Mouse (Mus musculus) intestine, embryonic 14.5 days (tissue): ENCODE results near the gene Capn11. TPM values are rescaled to one million over a fixed set of nuclear protein-coding genes. Genes with fewer than 3 reads are reported as not detected.

Experiments used
- ATAC-seq: fragments of 200-750 bp; cut with Nextera tagmentation; replicated peaks from 2 replicates; pipeline ENCODE4 v1.8.0; 2017; ENCODE audit warnings: low read depth, moderate number of reproducible peaks, moderate TSS enrichment, moderate library complexity; ENCODE audit not compliant: low FRiP score, low TSS enrichment
- DNase-seq: peaks from one replicate; pipeline ENCODE4 v3.0.0-alpha.2; 2018; ENCODE audit warnings: low spot score
- H3K27ac ChIP-seq: fragments of 300-500 bp; sonication (generic); 2 replicates; pipeline ENCODE4 v1.5.1; 2014; ENCODE audit warnings: low read depth, mild to moderate bottlenecking, control low read depth
- H3K27me3 ChIP-seq: fragments of 300-500 bp; sonication (generic); replicated peaks from 2 replicates; pipeline ENCODE4 v1.6.1; 2014; ENCODE audit warnings: low read length, control low read depth; ENCODE audit not compliant: control insufficient read depth, insufficient read depth
- H3K36me3 ChIP-seq: fragments of 300-500 bp; sonication (generic); 2 replicates; pipeline ENCODE4 v1.6.1; 2014; ENCODE audit warnings: low read length, control low read depth; ENCODE audit not compliant: control insufficient read depth, insufficient read depth
- H3K4me1 ChIP-seq: fragments of 300-500 bp; sonication (generic); replicated peaks from 2 replicates; pipeline ENCODE4 v1.6.1; 2014; ENCODE audit warnings: low read length, control low read depth, mixed read lengths; ENCODE audit not compliant: control insufficient read depth, insufficient read depth
- H3K4me2 ChIP-seq: fragments of 300-500 bp; sonication (generic); 2 replicates; pipeline ENCODE4 v1.6.1; 2014; ENCODE audit warnings: low read length
- H3K4me3 ChIP-seq: fragments of 300-500 bp; sonication (generic); 2 replicates; pipeline ENCODE4 v1.5.1; 2014; ENCODE audit warnings: low read depth, low read length, control low read depth, mixed read lengths
- H3K9ac ChIP-seq: fragments of 300-500 bp; sonication (generic); 2 replicates; pipeline ENCODE4 v1.6.1; 2014; ENCODE audit warnings: mild to moderate bottlenecking, low read length
- H3K9me3 ChIP-seq: fragments of 300-500 bp; sonication (generic); 2 replicates; pipeline ENCODE4 v1.6.1; 2016; ENCODE audit warnings: low read length, control low read depth; ENCODE audit not compliant: control insufficient read depth
- WGBS: fragments of 180-500 bp; shearing (Covaris S2); extraction: QIAGEN DNeasy Blood & Tissue Kit; methylation state at CpG from one replicate; pipeline ENCODE4 v1.1.7; 2014; 5-methylcytosine and 5-hydroxymethylcytosine counted together
- polyA plus RNA-seq: library from polyadenylated mRNA; unstranded; fragments of >200 nt; fragmentation: Nextera tagmentation; extraction: Ambion mirVana; gene quantifications from 2 replicates; pipeline ENCODE4 v1.2.1, GENCODE M21; 2014

The Capn11 gene
- polyA plus RNA-seq, 1 experiment from 2014 or later: not detected

- H3K27ac ChIP-seq: no peak overlapping the region
- WGBS: 94% methylated on average over 2 of the region's 2 CpGs
- ATAC-seq (no peak), DNase-seq (no peak)
- no peaks in the 10 kb centered on the region for H3K27me3 ChIP-seq
- no peak overlapping the region for H3K4me2 ChIP-seq
- peaks cover 90% of the 10 kb centered on the region for H3K36me3 ChIP-seq
- no peak overlapping the region for H3K9ac ChIP-seq
- H3K4me3 ChIP-seq: no peak overlapping the region
- no peaks in the 10 kb centered on the region for H3K4me1 ChIP-seq
- no peaks in the 10 kb centered on the region for H3K9me3 ChIP-seq
Observed at GRCm38 (mm10) chr17:45672598-45672997, 13.5 kb upstream of the Capn11 start.

GRCm38 (mm10) chr17:45671821-45672220 lies 12.7 kb upstream of the Capn11 start:
- Histone ChIP-seq H3K27me3 (no peaks in the 10 kb centered on the region), H3K9me3 (no peaks in the 10 kb centered on the region), H3K9ac (no peak overlapping the region), H3K27ac (no peak overlapping the region), H3K4me2 (no peak overlapping the region), H3K4me3 (no peak overlapping the region), H3K4me1 (no peaks in the 10 kb centered on the region), H3K36me3 (peaks cover 87% of the 10 kb centered on the region)
- ATAC-seq (no peak), DNase-seq (no peak)
- WGBS: 91% methylated on average over 1 of the region's 1 CpGs

GRCm38 (mm10) chr17:45667986-45668385 lies 8.9 kb upstream of the Capn11 start:
- DNase-seq (no peak), ATAC-seq (no peak)
- Histone ChIP-seq H3K4me2 (no peak overlapping the region), H3K4me3 (no peak overlapping the region), H3K36me3 (peaks cover 75% of the 10 kb centered on the region), H3K4me1 (0 out of 2 replicates have a peak, but pooled peaks cover 3% of the 10 kb centered on the region), H3K9ac (no peak overlapping the region), H3K27me3 (no peaks in the 10 kb centered on the region), H3K9me3 (no peaks in the 10 kb centered on the region), H3K27ac (no peak overlapping the region)
- 90% methylated on average over 10 of the region's 10 CpGs for WGBS

GRCm38 (mm10) chr17:45667481-45667880 lies 8.4 kb upstream of the Capn11 start:
- Histone ChIP-seq H3K4me1 (0 out of 2 replicates have a peak, but pooled peaks cover 3% of the 10 kb centered on the region), H3K27me3 (no peaks in the 10 kb centered on the region), H3K4me3 (no peak overlapping the region), H3K36me3 (peaks cover 73% of the 10 kb centered on the region), H3K9ac (no peak overlapping the region), H3K4me2 (no peak overlapping the region), H3K9me3 (no peaks in the 10 kb centered on the region), H3K27ac (no peak overlapping the region)
- 84% methylated on average over 10 of the region's 10 CpGs for WGBS
- no peak for ATAC-seq
- no peak for DNase-seq

GRCm38 (mm10) chr17:45666091-45666490 lies 7.0 kb upstream of the Capn11 start:
- Histone ChIP-seq H3K9me3 (no peaks in the 10 kb centered on the region), H3K27ac (no peak overlapping the region), H3K36me3 (peaks cover 72% of the 10 kb centered on the region), H3K27me3 (no peaks in the 10 kb centered on the region), H3K4me2 (no peak overlapping the region), H3K4me1 (0 out of 2 replicates have a peak, but pooled peaks cover 3% of the 10 kb centered on the region), H3K9ac (no peak overlapping the region), H3K4me3 (no peak overlapping the region)
- DNase-seq (no peak), ATAC-seq (no peak)
- WGBS: 75% methylated on average over 11 of the region's 11 CpGs

- no peak overlapping the region for H3K27ac ChIP-seq
- no peak for ATAC-seq
- H3K9ac ChIP-seq: no peak overlapping the region
- WGBS: 87% methylated on average over 13 of the region's 13 CpGs
- H3K4me2 ChIP-seq: no peak overlapping the region
- H3K9me3 ChIP-seq: no peaks in the 10 kb centered on the region
- H3K4me1 ChIP-seq: 0 out of 2 replicates have a peak, but pooled peaks cover 3% of the 10 kb centered on the region
- no peak for DNase-seq
- H3K27me3 ChIP-seq: no peaks in the 10 kb centered on the region
- no peak overlapping the region for H3K4me3 ChIP-seq
- peaks cover 62% of the 10 kb centered on the region for H3K36me3 ChIP-seq
Observed at GRCm38 (mm10) chr17:45664608-45665007, 5.5 kb upstream of the Capn11 start.

- H3K9me3 ChIP-seq: no peaks in the 10 kb centered on the region
- no peak overlapping the region for H3K9ac ChIP-seq
- ATAC-seq: peak; percentile 47
- 32% methylated on average over 27 of the region's 27 CpGs for WGBS
- H3K36me3 ChIP-seq: peaks cover 50% of the 10 kb centered on the region
- peak overlapping the region; percentile 15; the same call in 1 of the 2 replicates for H3K4me2 ChIP-seq
- 0 out of 2 replicates have a peak, but pooled peaks cover 3% of the 10 kb centered on the region for H3K4me1 ChIP-seq
- H3K27ac ChIP-seq: no peak overlapping the region
- no peaks in the 10 kb centered on the region for H3K27me3 ChIP-seq
- H3K4me3 ChIP-seq: no peak overlapping the region
- peak; percentile 93 for DNase-seq
Observed at GRCm38 (mm10) chr17:45663106-45663919, 4.2 kb upstream of the Capn11 start.

GRCm38 (mm10) chr17:45655820-45656219 lies 3.3 kb downstream of the Capn11 start:
- Histone ChIP-seq H3K9me3 (no peaks in the 10 kb centered on the region), H3K27me3 (no peaks in the 10 kb centered on the region), H3K36me3 (peaks cover 1% of the 10 kb centered on the region; the same call in 1 of the 2 replicates), H3K4me2 (no peak overlapping the region), H3K4me3 (no peak overlapping the region), H3K9ac (no peak overlapping the region), H3K4me1 (no peaks in the 10 kb centered on the region), H3K27ac (no peak overlapping the region)
- no peak for DNase-seq
- ATAC-seq: no peak
- WGBS: 23% methylated on average over 6 of the region's 6 CpGs

- H3K36me3 ChIP-seq: no peaks in the 10 kb centered on the region
- H3K4me3 ChIP-seq: no peak overlapping the region
- H3K4me2 ChIP-seq: no peak overlapping the region
- no peaks in the 10 kb centered on the region for H3K4me1 ChIP-seq
- ATAC-seq (no peak), DNase-seq (no peak)
- H3K9ac ChIP-seq: no peak overlapping the region
- no peak overlapping the region for H3K27ac ChIP-seq
- WGBS: 73% methylated on average over 7 of the region's 7 CpGs
- no peaks in the 10 kb centered on the region for H3K27me3 ChIP-seq
- no peaks in the 10 kb centered on the region for H3K9me3 ChIP-seq
Observed at GRCm38 (mm10) chr17:45653233-45653632, 5.9 kb downstream of the Capn11 start.
